Mouse (Mus musculus) lung, postnatal 0 days (tissue): Measurements from ENCODE around the gene Pald1.

ENCODE experiments used
- CTCF ChIP-seq: IDR thresholded peaks from 2 replicates; pipeline ENCODE4 v1.5.1; 2016; ENCODE audit warnings: antibody characterized with exemption, mild to moderate bottlenecking
- EP300 ChIP-seq: IDR thresholded peaks from 2 replicates; pipeline ENCODE4 v1.6.1; 2016; ENCODE audit warnings: antibody characterized with exemption, mild to moderate bottlenecking, control low read depth

DNA sequence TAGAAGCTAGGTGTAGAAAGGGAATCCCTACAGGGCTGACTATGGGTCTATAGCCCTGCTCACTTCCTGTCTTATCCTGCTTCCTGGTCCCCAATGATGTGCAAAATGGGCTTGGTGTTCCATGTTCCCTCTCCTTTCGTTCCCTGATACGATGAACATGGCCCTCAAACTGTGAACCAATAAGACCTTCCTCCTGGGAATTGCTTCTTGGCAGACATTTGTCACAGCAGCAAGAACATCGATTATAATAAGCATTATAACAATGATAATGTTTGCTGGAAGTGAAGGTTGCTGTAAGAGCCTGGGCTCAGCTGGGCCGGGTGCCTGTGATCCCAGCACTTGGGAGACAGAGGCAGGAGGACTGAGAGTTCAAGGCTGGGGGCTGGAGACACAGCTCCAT, 99.0 kb downstream of the Pald1 start:
- TF ChIP-seq CTCF, result no peak
- no peak for TF ChIP-seq EP300
